Mouse (Mus musculus): ENCODE data around the gene Clcn1. TPM values are rescaled to one million over a fixed set of nuclear protein-coding genes. Genes with fewer than 3 reads are reported as not detected.

Clcn1 gene
- total and polyA plus RNA-seq, 3 experiments: 4.3 to 12.1 (median 4.9) TPM

DNA sequence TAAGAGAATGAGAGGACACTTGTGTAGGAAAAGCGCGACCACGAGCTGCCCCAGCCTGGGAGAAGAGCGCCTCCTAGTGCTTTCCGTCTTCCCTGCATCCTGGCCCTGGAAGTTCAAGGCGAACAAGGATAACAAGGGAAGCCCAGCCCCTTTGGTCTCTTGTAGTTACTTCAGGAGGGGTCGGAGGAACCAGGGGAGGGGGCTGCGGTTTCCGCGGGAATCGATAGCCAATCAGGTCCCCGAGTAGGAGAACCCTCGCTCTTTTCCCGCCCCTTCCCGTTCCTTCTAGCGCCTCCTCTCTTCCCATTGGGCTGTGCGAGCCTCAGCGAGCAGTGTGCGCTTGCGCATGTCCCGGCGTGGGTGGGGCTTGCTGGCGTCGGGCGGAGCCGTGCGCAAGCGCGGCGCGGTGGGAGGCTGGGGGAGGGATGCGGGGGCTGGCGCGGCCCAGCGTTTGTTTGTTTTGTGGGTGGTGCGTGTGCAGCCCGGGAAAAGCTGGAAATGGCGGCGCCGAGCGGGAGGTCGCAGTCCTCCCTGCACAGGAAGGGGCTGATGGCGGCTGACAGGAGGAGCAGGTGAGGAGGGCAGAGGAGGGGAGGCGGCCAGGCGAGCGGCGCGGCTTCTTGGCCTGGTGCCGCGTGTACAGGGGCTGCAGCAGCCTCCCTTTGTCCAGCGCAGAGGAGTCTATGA, 21.7 kb upstream of the Clcn1 start, which contains the start of gene Casp2:
Casp2 (plus strand) TSS at position 360 of the 687 bp plus-strand sequence.
- Histone ChIP-seq H3K4me1 (ENCODE audit: control insufficient read depth, insufficient read depth, low read length) (peaks cover 2% of the 10 kb centered on the region), H3K4me3 (peak within 1 kb of the TSS; percentile 97), H3K27ac (peak within 1 kb of the TSS; percentile 98), H3K27me3 (ENCODE audit: control insufficient read depth, insufficient read depth, low read length) (no peaks in the 10 kb centered on the region), H3K36me3 (ENCODE audit: control insufficient read depth, insufficient read depth, low read length) (peaks cover 9% of the 10 kb centered on the region), H3K9ac (ENCODE audit: low read depth, low read length) (peak within 1 kb of the TSS; percentile 95), H3K79me2 (replicated peaks; ENCODE audit: control insufficient read depth, insufficient read depth, low read length) (no peaks in the 10 kb centered on the region)
- TF ChIP-seq EP300 (IDR thresholded peaks at IDR 0.05; ENCODE audit: insufficient read depth, low read depth, low read length): peak; percentile 87; the same call in 1 of the 2 replicates
- TF ChIP-seq POLR2A (IDR thresholded peaks at IDR 0.05; ENCODE audit: insufficient read depth, low read depth, low read length): peak; percentile 71
- peak; percentile 98; the same call in 1 of the 2 replicates for TF ChIP-seq CTCF (IDR thresholded peaks at IDR 0.05)
- peak; percentile 98 for DNase-seq
- intact Hi-C loops (cut with DNase I): loop anchor here (1.0 to 10.0 kb wide), 6 partner anchors 19 to 500 kb away; partner anchors contain the start of genes Gstk1 and Zyx
- WGBS: under 1% methylated on average over 50 of the region's 51 CpGs

- no peaks in the 10 kb centered on the region for H3K79me2 ChIP-seq (replicated peaks; ENCODE audit: control insufficient read depth, insufficient read depth, low read length)
- under 1% methylated on average over 21 of the region's 21 CpGs for WGBS
- peaks cover 2% of the 10 kb centered on the region for H3K4me1 ChIP-seq (ENCODE audit: control insufficient read depth, insufficient read depth, low read length)
- peaks cover 17% of the 10 kb centered on the region for H3K36me3 ChIP-seq (ENCODE audit: control insufficient read depth, insufficient read depth, low read length)
- H3K4me3 ChIP-seq: peak overlapping the region; percentile 97
- intact Hi-C loops (cut with DNase I): loop anchor here (2.0 to 10.0 kb wide), 5 partner anchors 19 to 501 kb away; partner anchors contain the start of gene Zyx
- DNase-seq: no peak
- H3K9ac ChIP-seq (ENCODE audit: low read depth, low read length): peak overlapping the region; percentile 95
- no peak for TF ChIP-seq POLR2A (IDR thresholded peaks at IDR 0.05; ENCODE audit: insufficient read depth, low read depth, low read length)
- TF ChIP-seq CTCF (IDR thresholded peaks at IDR 0.05): no peak
- no peak for TF ChIP-seq EP300 (IDR thresholded peaks at IDR 0.05; ENCODE audit: insufficient read depth, low read depth, low read length)
- no peaks in the 10 kb centered on the region for H3K27me3 ChIP-seq (ENCODE audit: control insufficient read depth, insufficient read depth, low read length)
- peak overlapping the region; percentile 98 for H3K27ac ChIP-seq
Measured at GRCm38 (mm10) chr6:42265391-42266330, 20.8 kb upstream of the Clcn1 start.

DNA sequence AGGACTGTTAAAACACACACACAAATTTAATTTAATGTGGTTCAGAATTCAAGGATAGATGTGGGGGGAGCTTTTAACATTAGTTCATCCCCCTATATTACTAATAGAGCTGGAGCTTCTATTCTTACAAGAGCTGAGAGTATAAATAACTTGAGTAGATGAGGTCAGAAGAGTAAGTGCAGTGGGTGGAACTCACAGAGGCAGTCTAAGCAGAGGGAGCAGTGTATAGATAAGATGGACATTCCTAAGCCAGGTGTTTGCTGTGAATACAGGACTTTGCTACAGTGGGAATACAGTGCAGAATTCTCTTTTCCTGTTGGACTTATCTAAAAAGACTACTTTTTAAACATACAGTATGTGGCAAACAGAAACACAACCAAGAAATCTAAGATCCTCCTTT, 15.7 kb upstream of the Clcn1 start:
- Histone ChIP-seq H3K27ac (no peak overlapping the region), H3K27me3 (ENCODE audit: control insufficient read depth, insufficient read depth, low read length) (no peaks in the 10 kb centered on the region), H3K4me3 (no peak overlapping the region), H3K9ac (ENCODE audit: low read depth, low read length) (no peak overlapping the region), H3K79me2 (replicated peaks; ENCODE audit: control insufficient read depth, insufficient read depth, low read length) (no peaks in the 10 kb centered on the region), H3K4me1 (ENCODE audit: control insufficient read depth, insufficient read depth, low read length) (peaks cover 2% of the 10 kb centered on the region), H3K36me3 (ENCODE audit: control insufficient read depth, insufficient read depth, low read length) (peaks cover 32% of the 10 kb centered on the region)
- no peak for TF ChIP-seq CTCF (IDR thresholded peaks at IDR 0.05)
- TF ChIP-seq POLR2A (IDR thresholded peaks at IDR 0.05; ENCODE audit: insufficient read depth, low read depth, low read length): no peak
- no peak for TF ChIP-seq EP300 (IDR thresholded peaks at IDR 0.05; ENCODE audit: insufficient read depth, low read depth, low read length)
- DNase-seq: no peak
- intact Hi-C loops (cut with DNase I): no loop called here

DNA sequence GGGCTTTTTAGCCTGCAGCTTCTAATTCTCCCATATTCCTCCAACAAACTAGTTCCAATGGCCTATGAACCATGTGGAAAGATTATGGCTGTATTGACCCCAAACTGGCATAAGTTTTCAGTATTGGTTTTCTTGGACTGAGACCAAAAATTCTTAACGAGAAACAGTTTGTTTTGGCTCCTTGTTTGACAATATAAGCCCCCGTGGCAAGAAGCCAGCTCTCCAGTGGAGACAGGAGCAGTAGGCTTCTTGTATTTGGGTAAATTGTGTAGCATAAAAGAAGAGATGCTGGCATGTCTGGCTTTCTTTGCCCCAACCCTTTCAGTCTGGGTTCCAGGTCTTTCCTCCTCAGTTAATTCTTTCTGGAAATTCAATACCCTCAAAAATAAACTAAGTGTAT, 10.3 kb upstream of the Clcn1 start:
- TF ChIP-seq POLR2A (IDR thresholded peaks at IDR 0.05; ENCODE audit: insufficient read depth, low read depth, low read length): no peak
- no peak for TF ChIP-seq EP300 (IDR thresholded peaks at IDR 0.05; ENCODE audit: insufficient read depth, low read depth, low read length)
- no peak for TF ChIP-seq CTCF (IDR thresholded peaks at IDR 0.05)
- H3K9ac ChIP-seq (ENCODE audit: low read depth, low read length): no peak overlapping the region
- no peak for DNase-seq
- intact Hi-C loops (cut with DNase I): no loop called here
- H3K36me3 ChIP-seq (ENCODE audit: control insufficient read depth, insufficient read depth, low read length): peaks cover 15% of the 10 kb centered on the region
- 31% methylated on average over 2 of the region's 2 CpGs for WGBS
- no peak overlapping the region for H3K27ac ChIP-seq
- no peak overlapping the region for H3K4me3 ChIP-seq
- H3K27me3 ChIP-seq (ENCODE audit: control insufficient read depth, insufficient read depth, low read length): no peaks in the 10 kb centered on the region
- no peaks in the 10 kb centered on the region for H3K4me1 ChIP-seq (ENCODE audit: control insufficient read depth, insufficient read depth, low read length)
- H3K79me2 ChIP-seq (replicated peaks; ENCODE audit: control insufficient read depth, insufficient read depth, low read length): no peaks in the 10 kb centered on the region

- H3K79me2 ChIP-seq (replicated peaks; ENCODE audit: control insufficient read depth, insufficient read depth, low read length): no peaks in the 10 kb centered on the region
- H3K27ac ChIP-seq: peak overlapping the region; percentile 69
- peaks cover 12% of the 10 kb centered on the region for H3K36me3 ChIP-seq (ENCODE audit: control insufficient read depth, insufficient read depth, low read length)
- no peaks in the 10 kb centered on the region for H3K27me3 ChIP-seq (ENCODE audit: control insufficient read depth, insufficient read depth, low read length)
- H3K9ac ChIP-seq (ENCODE audit: low read depth, low read length): no peak overlapping the region
- TF ChIP-seq POLR2A (IDR thresholded peaks at IDR 0.05; ENCODE audit: insufficient read depth, low read depth, low read length) (no peak), CTCF (IDR thresholded peaks at IDR 0.05) (no peak), EP300 (IDR thresholded peaks at IDR 0.05; ENCODE audit: insufficient read depth, low read depth, low read length) (no peak)
- peak in 1 of 2 experiments; percentile 38 for DNase-seq
- intact Hi-C loops (cut with DNase I): no loop called here
- H3K4me1 ChIP-seq (ENCODE audit: control insufficient read depth, insufficient read depth, low read length): no peaks in the 10 kb centered on the region; the same call in 1 of the 2 replicates
- no peak overlapping the region for H3K4me3 ChIP-seq
- WGBS: 42% methylated on average over 5 of the region's 5 CpGs
Measured at GRCm38 (mm10) chr6:42282865-42283528, 3.5 kb upstream of the Clcn1 start.
